8 mouse cellular contexts compared by ENCODE assay signal in the genomic region with DNA sequence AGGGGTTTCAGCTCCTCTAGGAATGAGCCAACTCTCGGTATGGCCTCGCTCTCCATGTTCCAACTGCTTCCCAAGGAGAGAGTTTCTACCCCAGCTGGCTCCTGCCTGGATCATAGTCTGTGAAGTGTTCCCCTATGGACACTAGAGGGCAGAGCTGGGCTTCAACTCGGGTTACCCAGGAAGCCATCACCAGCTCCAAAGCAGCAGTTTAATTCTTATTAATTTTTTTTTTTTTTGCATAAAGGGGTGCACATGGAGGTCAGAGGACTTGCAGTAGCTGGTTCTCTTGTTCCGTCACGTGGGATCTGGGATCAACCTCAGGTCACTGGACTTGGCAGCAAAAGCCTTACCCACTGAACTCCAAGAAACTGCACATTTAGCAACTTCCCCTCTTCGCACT. TPM values are rescaled to one million over a fixed set of nuclear protein-coding genes. Genes with fewer than 3 reads are reported as not detected.
DNase-seq lines count a peak whose midpoint lies in the region; ATAC-seq lines count a peak whose summit lies in the region.

No protein-coding gene starts in this region.

- no peak for ATAC-seq in embryonic facial prominence, embryonic 13.5 days (ENCODE audit: insufficient number of reproducible peaks, insufficient read depth, low FRiP score, low TSS enrichment, low read depth)
- peak; percentile 49 for ATAC-seq in heart, embryonic 16.5 days (replicated peaks; ENCODE audit: extremely low read depth, insufficient read depth, low FRiP score)
- ATAC-seq in liver, embryonic 13.5 days (ENCODE audit: low read depth): peak; percentile 22; the same call in 1 of the 2 replicates
- ATAC-seq in neural tube, embryonic 11.5 days (ENCODE audit: insufficient read depth, low FRiP score, low TSS enrichment): no peak

- no peaks in the 10 kb centered on the region for H3K9me3 ChIP-seq in embryonic facial prominence, embryonic 13.5 days
- peaks cover 2% of the 10 kb centered on the region; the same call in 1 of the 2 replicates for H3K9me3 ChIP-seq in heart, embryonic 16.5 days (replicated peaks; ENCODE audit: control insufficient read depth, low read length)
- no peaks in the 10 kb centered on the region for H3K9me3 ChIP-seq in liver, embryonic 13.5 days (replicated peaks)
- H3K9me3 ChIP-seq in neural tube, embryonic 11.5 days (ENCODE audit: control insufficient read depth, low read length): no peaks in the 10 kb centered on the region

- WGBS in embryonic facial prominence, embryonic 13.5 days: 31% methylated on average over 6 of the region's 6 CpGs
- 28% methylated on average over 6 of the region's 6 CpGs for WGBS in heart, embryonic 16.5 days
- WGBS in liver, embryonic 13.5 days (ENCODE audit: insufficient replicate concordance): 48% methylated on average over 6 of the region's 6 CpGs
- 43% methylated on average over 6 of the region's 6 CpGs for WGBS in neural tube, embryonic 11.5 days

- no peaks in the 10 kb centered on the region for H3K27me3 ChIP-seq in embryonic facial prominence, embryonic 13.5 days
- no peaks in the 10 kb centered on the region for H3K27me3 ChIP-seq in heart, embryonic 16.5 days (ENCODE audit: control insufficient read depth, insufficient read depth, low read length)
- H3K27me3 ChIP-seq in liver, embryonic 13.5 days: no peaks in the 10 kb centered on the region
- H3K27me3 ChIP-seq in neural tube, embryonic 11.5 days (ENCODE audit: control insufficient read depth, insufficient read depth, low read length): no peaks in the 10 kb centered on the region

- H3K9ac ChIP-seq in embryonic facial prominence, embryonic 13.5 days: no peak overlapping the region
- H3K9ac ChIP-seq in heart, embryonic 16.5 days (ENCODE audit: low read length): no peak overlapping the region
- no peak overlapping the region for H3K9ac ChIP-seq in liver, embryonic 13.5 days
- H3K9ac ChIP-seq in neural tube, embryonic 11.5 days (ENCODE audit: low read length): no peak overlapping the region

- no peaks in the 10 kb centered on the region; the same call in 1 of the 2 replicates for H3K4me1 ChIP-seq in embryonic facial prominence, embryonic 13.5 days
- H3K4me1 ChIP-seq in heart, embryonic 16.5 days (ENCODE audit: control insufficient read depth, insufficient read depth, low read length): no peaks in the 10 kb centered on the region
- H3K4me1 ChIP-seq in liver, embryonic 13.5 days (replicated peaks): peaks cover 8% of the 10 kb centered on the region
- H3K4me1 ChIP-seq in neural tube, embryonic 11.5 days (ENCODE audit: control insufficient read depth, insufficient read depth, low read length): no peaks in the 10 kb centered on the region

- no peak overlapping the region for H3K4me2 ChIP-seq in embryonic facial prominence, embryonic 13.5 days
- H3K4me2 ChIP-seq in heart, embryonic 16.5 days (ENCODE audit: low read depth, low read length): no peak overlapping the region
- no peak overlapping the region for H3K4me2 ChIP-seq in liver, embryonic 13.5 days
- no peak overlapping the region for H3K4me2 ChIP-seq in neural tube, embryonic 11.5 days (ENCODE audit: low read depth)

- no peak overlapping the region for H3K4me3 ChIP-seq in embryonic facial prominence, embryonic 13.5 days
- H3K4me3 ChIP-seq in heart, embryonic 16.5 days (ENCODE audit: low read length): no peak overlapping the region
- no peak overlapping the region for H3K4me3 ChIP-seq in liver, embryonic 13.5 days (replicated peaks)
- H3K4me3 ChIP-seq in neural tube, embryonic 11.5 days (ENCODE audit: low read depth, low read length): no peak overlapping the region

- H3K36me3 ChIP-seq in embryonic facial prominence, embryonic 13.5 days: peaks cover 55% of the 10 kb centered on the region
- H3K36me3 ChIP-seq in heart, embryonic 16.5 days (ENCODE audit: control insufficient read depth, insufficient read depth): peaks cover 19% of the 10 kb centered on the region
- H3K36me3 ChIP-seq in liver, embryonic 13.5 days: peaks cover 99% of the 10 kb centered on the region
- peaks cover 12% of the 10 kb centered on the region for H3K36me3 ChIP-seq in neural tube, embryonic 11.5 days (ENCODE audit: control insufficient read depth, insufficient read depth, low read length)

- DNase-seq in CD8-positive naive resting alpha-beta T cell, adult 2 months (ENCODE audit: low read depth in 2 of 2, low spot score in 2 of 2): peak; percentile 30 to 43
- peak; percentile 89 for DNase-seq in adrenal gland, postnatal 14 days
- DNase-seq in kidney, postnatal 25 days: peak; percentile 80 to 89
- peak; percentile 37 for DNase-seq in liver, embryonic 13.5 days
- peak; percentile 67 for DNase-seq in neural tube, embryonic 11.5 days (ENCODE audit: low spot score)
- peak; percentile 68 for DNase-seq in thymus, postnatal 14 days

- 0 out of 2 replicates have a peak overlapping the region, but pooled peaks have one; percentile 18 for H3K27ac ChIP-seq in embryonic facial prominence, embryonic 13.5 days
- no peak overlapping the region for H3K27ac ChIP-seq in heart, embryonic 16.5 days (ENCODE audit: low read length)
- 0 out of 2 replicates have a peak overlapping the region, but pooled peaks have one; percentile 25 for H3K27ac ChIP-seq in liver, embryonic 13.5 days
- H3K27ac ChIP-seq in neural tube, embryonic 11.5 days (ENCODE audit: low read depth, low read length): no peak overlapping the region

RNA-seq across cellular contexts. Expression of a gene that starts 11.5 kb away (rescaled TPM):
- total RNA-seq in adrenal gland, postnatal 14 days (2021): 4.2 and 4.6 TPM in 2 replicates
- polyA plus RNA-seq in embryonic facial prominence, embryonic 13.5 days (2015; fragmentation: Nextera tagmentation; extraction: Ambion mirVana): 0.26 and 0.32 TPM in 2 replicates
- polyA plus RNA-seq in heart, embryonic 16.5 days (2015; fragmentation: Nextera tagmentation; extraction: Ambion mirVana): 0.20 and 0.21 TPM in 2 replicates
- polyA plus RNA-seq in liver, embryonic 13.5 days (2015; fragmentation: Nextera tagmentation; extraction: Ambion mirVana): 0.13 TPM in 1 of 2 replicates, not detected in the other
- 0.12 and 0.24 TPM in 2 replicates for polyA plus RNA-seq in neural tube, embryonic 11.5 days (2014; fragmentation: Nextera tagmentation; extraction: Ambion mirVana)

RNA-seq across cellular contexts. Expression of a gene that starts 15.8 kb away (rescaled TPM):
- 7.4 and 12.8 TPM in 2 replicates for total RNA-seq in adrenal gland, postnatal 14 days (2021)
- 7.0 and 8.6 TPM in 2 replicates for polyA plus RNA-seq in embryonic facial prominence, embryonic 13.5 days (2015; fragmentation: Nextera tagmentation; extraction: Ambion mirVana)
- polyA plus RNA-seq in heart, embryonic 16.5 days (2015; fragmentation: Nextera tagmentation; extraction: Ambion mirVana): 6.2 and 6.3 TPM in 2 replicates
- polyA plus RNA-seq in liver, embryonic 13.5 days (2015; fragmentation: Nextera tagmentation; extraction: Ambion mirVana): 2.8 and 3.4 TPM in 2 replicates
- polyA plus RNA-seq in neural tube, embryonic 11.5 days (2014; fragmentation: Nextera tagmentation; extraction: Ambion mirVana): 5.6 and 6.0 TPM in 2 replicates

RNA-seq across cellular contexts. Expression of a gene that starts 27.5 kb away (rescaled TPM):
- total RNA-seq in adrenal gland, postnatal 14 days (2021): 22.9 and 25.3 TPM in 2 replicates
- 15.8 and 19.2 TPM in 2 replicates for polyA plus RNA-seq in embryonic facial prominence, embryonic 13.5 days (2015; fragmentation: Nextera tagmentation; extraction: Ambion mirVana)
- 19.4 and 21.0 TPM in 2 replicates for polyA plus RNA-seq in heart, embryonic 16.5 days (2015; fragmentation: Nextera tagmentation; extraction: Ambion mirVana)
- polyA plus RNA-seq in liver, embryonic 13.5 days (2015; fragmentation: Nextera tagmentation; extraction: Ambion mirVana): 32.1 and 37.8 TPM in 2 replicates
- 13.6 and 14.6 TPM in 2 replicates for polyA plus RNA-seq in neural tube, embryonic 11.5 days (2014; fragmentation: Nextera tagmentation; extraction: Ambion mirVana)

RNA-seq across cellular contexts. Expression of a gene that starts 28.0 kb away (rescaled TPM):
- 7.2 and 11.6 TPM in 2 replicates for total RNA-seq in adrenal gland, postnatal 14 days (2021)
- polyA plus RNA-seq in embryonic facial prominence, embryonic 13.5 days (2015; fragmentation: Nextera tagmentation; extraction: Ambion mirVana): 7.9 and 8.2 TPM in 2 replicates
- 9.1 and 12.5 TPM in 2 replicates for polyA plus RNA-seq in heart, embryonic 16.5 days (2015; fragmentation: Nextera tagmentation; extraction: Ambion mirVana)
- 3.4 and 4.1 TPM in 2 replicates for polyA plus RNA-seq in liver, embryonic 13.5 days (2015; fragmentation: Nextera tagmentation; extraction: Ambion mirVana)
- 6.7 and 8.2 TPM in 2 replicates for polyA plus RNA-seq in neural tube, embryonic 11.5 days (2014; fragmentation: Nextera tagmentation; extraction: Ambion mirVana)

RNA-seq across cellular contexts. Expression of a gene that starts 28.1 kb away (rescaled TPM):
- total RNA-seq in adrenal gland, postnatal 14 days (2021): 30.1 and 35.9 TPM in 2 replicates
- 31.5 and 33.9 TPM in 2 replicates for polyA plus RNA-seq in embryonic facial prominence, embryonic 13.5 days (2015; fragmentation: Nextera tagmentation; extraction: Ambion mirVana)
- polyA plus RNA-seq in heart, embryonic 16.5 days (2015; fragmentation: Nextera tagmentation; extraction: Ambion mirVana): 24.8 and 31.1 TPM in 2 replicates
- polyA plus RNA-seq in liver, embryonic 13.5 days (2015; fragmentation: Nextera tagmentation; extraction: Ambion mirVana): 24.8 and 32.0 TPM in 2 replicates
- polyA plus RNA-seq in neural tube, embryonic 11.5 days (2014; fragmentation: Nextera tagmentation; extraction: Ambion mirVana): 31.6 and 39.0 TPM in 2 replicates

Comparison
In these comparisons a context has a peak if more than half of its experiments do, and no peak if none do; other contexts are left out.
1. DNase-seq: peak in every context shown above with its lines; median percentile 89 in adrenal gland, postnatal 14 days; 84 in kidney, postnatal 25 days; 68 in thymus, postnatal 14 days; 67 in neural tube, embryonic 11.5 days; 37 in liver, embryonic 13.5 days; 36 in CD8-positive naive resting alpha-beta T cell, adult 2 months.
2. ATAC-seq: peak in heart, embryonic 16.5 days (single experiment) and liver, embryonic 13.5 days (single experiment); none in embryonic facial prominence, embryonic 13.5 days (single experiment) and neural tube, embryonic 11.5 days (single experiment).
3. H3K27ac ChIP-seq: peak in embryonic facial prominence, embryonic 13.5 days (single experiment) and liver, embryonic 13.5 days (single experiment); none in heart, embryonic 16.5 days (single experiment) and neural tube, embryonic 11.5 days (single experiment).